Comparison of ENCODE assay signal across 15 mouse cellular contexts in the genomic region with DNA sequence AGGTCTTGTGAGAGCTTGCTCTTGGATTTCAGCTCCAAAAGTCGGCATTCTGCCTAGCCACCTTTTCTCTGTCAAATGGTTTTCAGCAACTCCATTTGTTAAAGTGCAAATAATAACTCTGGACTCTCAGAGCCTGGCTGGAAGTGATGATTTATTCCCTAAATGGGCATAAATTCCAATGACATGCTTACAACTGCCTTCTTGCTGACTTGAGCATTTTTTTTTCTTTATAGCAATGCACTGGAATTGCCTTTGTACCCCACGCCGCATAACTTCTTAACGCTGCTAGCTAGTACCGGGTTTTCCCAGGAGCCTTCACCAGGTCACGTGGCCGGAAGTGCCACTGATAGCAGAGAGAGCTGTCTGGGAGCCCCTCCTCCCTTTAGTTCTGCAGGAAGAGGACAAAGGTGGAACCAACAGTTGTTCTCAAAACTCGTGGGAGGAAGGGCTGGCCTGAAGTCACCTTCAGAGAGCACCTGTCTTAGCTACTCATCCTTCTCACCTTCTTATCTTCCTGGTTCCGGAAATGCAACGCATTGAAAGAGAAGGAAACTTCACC. TPM values are rescaled to one million over a fixed set of nuclear protein-coding genes. Genes with fewer than 3 reads are reported as not detected.
DNase-seq lines count a peak whose midpoint lies in the region; ATAC-seq lines count a peak whose summit lies in the region.
"Had no signal": no experiment of that assay in that cellular context is flagged by ENCODE, and none has a peak within 500 bp of the region (broad histone marks: within the 10 kb centered on the region; RNA-seq: fewer than 3 reads in every experiment).

No protein-coding gene starts in this region.

- no peak overlapping the region for H3K4me3 ChIP-seq in heart, embryonic 13.5 days
- H3K4me3 ChIP-seq in liver, embryonic 15.5 days (replicated peaks) = no peak overlapping the region
- H3K4me3 ChIP-seq in liver, embryonic 12.5 days = no peak overlapping the region
- H3K4me3 ChIP-seq: gastrocnemius, adult 2 months; left cerebral cortex, adult 2 months had no signal

- no peaks in the 10 kb centered on the region for H3K9me3 ChIP-seq in heart, embryonic 13.5 days
- no peaks in the 10 kb centered on the region for H3K9me3 ChIP-seq in liver, embryonic 15.5 days (replicated peaks)
- no peaks in the 10 kb centered on the region for H3K9me3 ChIP-seq in liver, embryonic 12.5 days (replicated peaks)

- no peak overlapping the region for H3K9ac ChIP-seq in heart, embryonic 13.5 days
- no peak overlapping the region for H3K9ac ChIP-seq in liver, embryonic 15.5 days
- H3K9ac ChIP-seq in liver, embryonic 12.5 days = no peak overlapping the region

- H3K36me3 ChIP-seq in heart, embryonic 13.5 days = no peaks in the 10 kb centered on the region
- H3K36me3 ChIP-seq in liver, embryonic 15.5 days (replicated peaks) = no peaks in the 10 kb centered on the region
- H3K36me3 ChIP-seq in liver, embryonic 12.5 days = no peaks in the 10 kb centered on the region

- intact Hi-C loops in heart, postnatal 25 days (cut with DNase I) = no loop called here

- peaks cover 12% of the 10 kb centered on the region; the same call in 1 of the 2 replicates for H3K27me3 ChIP-seq in heart, embryonic 13.5 days (replicated peaks)
- H3K27me3 ChIP-seq in liver, embryonic 15.5 days = no peaks in the 10 kb centered on the region; the same call in 1 of the 2 replicates
- H3K27me3 ChIP-seq in liver, embryonic 12.5 days (replicated peaks) = peaks cover 17% of the 10 kb centered on the region

- no peak for ATAC-seq in heart, embryonic 13.5 days (ENCODE audit: extremely low read depth, insufficient number of reproducible peaks, low FRiP score, low TSS enrichment)
- ATAC-seq in liver, embryonic 15.5 days (ENCODE audit: insufficient read depth) = no peak
- ATAC-seq in liver, embryonic 12.5 days = no peak
- ATAC-seq: forebrain, embryonic 16.5 days; inflammation-experienced regulatory T-cells, adult 6 months had no signal

- peak overlapping the region; percentile 37 for H3K4me2 ChIP-seq in heart, embryonic 13.5 days
- H3K4me2 ChIP-seq in liver, embryonic 15.5 days = no peak overlapping the region
- H3K4me2 ChIP-seq in liver, embryonic 12.5 days = no peak overlapping the region

- H3K27ac ChIP-seq in heart, embryonic 13.5 days (replicated peaks) = no peak overlapping the region
- peak overlapping the region; percentile 29; the same call in 1 of the 2 replicates for H3K27ac ChIP-seq in liver, embryonic 15.5 days (replicated peaks)
- no peak overlapping the region for H3K27ac ChIP-seq in liver, embryonic 12.5 days
- H3K27ac ChIP-seq: gastrocnemius, adult 2 months; left cerebral cortex, adult 2 months had no signal

- WGBS in heart, embryonic 13.5 days = 31% methylated on average over 10 of the region's 10 CpGs
- 46% methylated on average over 10 of the region's 10 CpGs for WGBS in liver, embryonic 15.5 days (ENCODE audit: insufficient replicate concordance)
- 53% methylated on average over 10 of the region's 10 CpGs for WGBS in liver, embryonic 12.5 days (ENCODE audit: insufficient replicate concordance)

- DNase-seq in heart, postnatal 25 days (ENCODE audit: low spot score) = no peak
- DNase-seq in thymus, postnatal 4 days = peak; percentile 24
- DNase-seq in thymus, postnatal 10 days (ENCODE audit: low spot score in 2 of 2) = no peak
- no peak for DNase-seq in urinary bladder, postnatal 36 days (ENCODE audit: low spot score in 2 of 2)
- no peak for DNase-seq in adrenal gland, adult 8-10 months
- DNase-seq: cerebellum, adult 11-12 months; gastrocnemius, adult 2 months; right cerebral cortex, postnatal 4 days had no signal

- H3K4me1 ChIP-seq in heart, embryonic 13.5 days = peaks cover 60% of the 10 kb centered on the region
- H3K4me1 ChIP-seq in liver, embryonic 15.5 days (replicated peaks) = peaks cover 24% of the 10 kb centered on the region
- H3K4me1 ChIP-seq in liver, embryonic 12.5 days = peaks cover 32% of the 10 kb centered on the region

RNA-seq across cellular contexts. Expression of a gene that starts 2.7 kb away (rescaled TPM):
- polyA plus RNA-seq in heart, embryonic 13.5 days (2015; fragmentation: Nextera tagmentation; extraction: Ambion mirVana) = 5.5 and 6.4 TPM in 2 replicates
- 1 to 10 TPM; 5.8 to 8.2 TPM for total RNA-seq in heart, postnatal 25 days (2021)
- 7.7 and 8.2 TPM in 2 replicates for polyA plus RNA-seq in liver, embryonic 15.5 days (2015; fragmentation: Nextera tagmentation; extraction: Ambion mirVana)
- 3.3 and 4.0 TPM in 2 replicates for polyA plus RNA-seq in liver, embryonic 12.5 days (2016; fragmentation: Nextera tagmentation; extraction: Ambion mirVana)
- total RNA-seq in adrenal gland, adult 8-10 months (2022) = 1 to 10 TPM; 4.6 to 6.2 (median 5.8) TPM

RNA-seq across cellular contexts. Expression of a gene that starts 26.0 kb away (rescaled TPM):
- polyA plus RNA-seq in heart, embryonic 13.5 days (2015; fragmentation: Nextera tagmentation; extraction: Ambion mirVana) = 16.1 and 17.5 TPM in 2 replicates
- total RNA-seq in heart, postnatal 25 days (2021) = 10 to 100 TPM; 45.7 to 58.1 TPM
- polyA plus RNA-seq in liver, embryonic 15.5 days (2015; fragmentation: Nextera tagmentation; extraction: Ambion mirVana) = 26.7 and 36.6 TPM in 2 replicates
- polyA plus RNA-seq in liver, embryonic 12.5 days (2016; fragmentation: Nextera tagmentation; extraction: Ambion mirVana) = 2.2 and 3.3 TPM in 2 replicates
- total RNA-seq in adrenal gland, adult 8-10 months (2022) = 1 to 10 TPM; 2.2 to 5.3 (median 4.0) TPM
- polyA plus RNA-seq: inflammation-experienced regulatory T-cells, adult 6 months had no signal

RNA-seq across cellular contexts. Expression of a gene that starts 40.3 kb away (rescaled TPM):
- polyA plus RNA-seq in heart, embryonic 13.5 days (2015; fragmentation: Nextera tagmentation; extraction: Ambion mirVana) = 0.04 and 0.08 TPM in 2 replicates
- under 1 TPM in 1 of 2 experiments, not detected in 1; 0.03 TPM for total RNA-seq in heart, postnatal 25 days (2021)
- 0.01 and 0.05 TPM in 2 replicates for polyA plus RNA-seq in liver, embryonic 15.5 days (2015; fragmentation: Nextera tagmentation; extraction: Ambion mirVana)
- polyA plus RNA-seq in liver, embryonic 12.5 days (2016; fragmentation: Nextera tagmentation; extraction: Ambion mirVana) = 0.01 and 0.02 TPM in 2 replicates
- under 1 TPM; 0.03 to 0.12 (median 0.08) TPM for total RNA-seq in adrenal gland, adult 8-10 months (2022)
- total RNA-seq: hematopoietic stem cell, adult 5-6 weeks had no signal

RNA-seq across cellular contexts. Expression of a gene that starts 47.6 kb away (rescaled TPM):
- 82.4 and 83.3 TPM in 2 replicates for polyA plus RNA-seq in heart, embryonic 13.5 days (2015; fragmentation: Nextera tagmentation; extraction: Ambion mirVana)
- total RNA-seq in heart, postnatal 25 days (2021) = 10 to 100 TPM; 19.0 to 20.8 TPM
- 22.0 and 22.7 TPM in 2 replicates for polyA plus RNA-seq in liver, embryonic 15.5 days (2015; fragmentation: Nextera tagmentation; extraction: Ambion mirVana)
- 43.6 and 45.1 TPM in 2 replicates for polyA plus RNA-seq in liver, embryonic 12.5 days (2016; fragmentation: Nextera tagmentation; extraction: Ambion mirVana)
- total RNA-seq in adrenal gland, adult 8-10 months (2022) = 10 to 100 TPM; 18.0 to 21.8 (median 20.2) TPM
